Mouse (Mus musculus) heart, embryonic 14.5 days (tissue): ENCODE results near the gene Ppm1e. TPM values are rescaled to one million over a fixed set of nuclear protein-coding genes. Genes with fewer than 3 reads are reported as not detected.

ENCODE experiments used
- ATAC-seq: fragments of 200-750 bp; cut with Nextera tagmentation; 2 replicates; pipeline ENCODE4 v1.8.0; 2017; ENCODE audit warnings: low read depth, moderate TSS enrichment; ENCODE audit not compliant: insufficient number of reproducible peaks, insufficient read depth, low FRiP score
- H3K27ac ChIP-seq, 2 experiments: fragments of 200-500 bp in 1 of 2; fragments of 300-500 bp in 1 of 2; sonication (generic) in 1 of 2; replicated peaks in 1 of 2; 2 replicates each; pipeline ENCODE4 v1.5.1; 2012 to 2014; ENCODE audit warnings: low read depth in 2 of 2, low read length in 2 of 2, control low read depth in 1 of 2, mild to moderate bottlenecking in 1 of 2, mixed read lengths in 1 of 2; ENCODE audit not compliant: control insufficient read depth in 1 of 2, insufficient read depth in 1 of 2
- H3K27me3 ChIP-seq: fragments of 300-500 bp; sonication (generic); 2 replicates; pipeline ENCODE4 v1.6.1; 2014; ENCODE audit warnings: mild to moderate bottlenecking, low read length, control low read depth; ENCODE audit not compliant: control insufficient read depth, insufficient read depth
- H3K36me3 ChIP-seq: fragments of 300-500 bp; sonication (generic); 2 replicates; pipeline ENCODE4 v1.6.1; 2014; ENCODE audit warnings: mild to moderate bottlenecking, control low read depth, low read length, mixed read lengths; ENCODE audit not compliant: control insufficient read depth, insufficient read depth
- H3K4me1 ChIP-seq, 2 experiments: fragments of 200-500 bp in 1 of 2; fragments of 300-500 bp in 1 of 2; sonication (generic) in 1 of 2; 2 replicates each; pipeline ENCODE4 v1.6.1; 2012 to 2014; ENCODE audit warnings: low read length in 2 of 2, control low read depth in 1 of 2, mixed read lengths in 1 of 2; ENCODE audit not compliant: control insufficient read depth in 2 of 2, insufficient read depth in 2 of 2
- H3K4me2 ChIP-seq: fragments of 300-500 bp; sonication (generic); 2 replicates; pipeline ENCODE4 v1.6.1; 2014; ENCODE audit warnings: mild to moderate bottlenecking, low read length
- H3K4me3 ChIP-seq, 2 experiments: fragments of 200-500 bp in 1 of 2; fragments of 300-500 bp in 1 of 2; sonication (generic) in 1 of 2; 2 replicates each; pipeline ENCODE4 v1.5.1; 2012 to 2014; ENCODE audit warnings: low read length in 2 of 2, mild to moderate bottlenecking in 2 of 2, control low read depth in 1 of 2, low read depth in 1 of 2, moderate library complexity in 1 of 2; ENCODE audit not compliant: control insufficient read depth in 1 of 2, insufficient read depth in 1 of 2
- H3K9ac ChIP-seq: fragments of 300-500 bp; sonication (generic); 2 replicates; pipeline ENCODE4 v1.6.1; 2014; ENCODE audit warnings: mild to moderate bottlenecking, low read length
- H3K9me3 ChIP-seq: fragments of 300-500 bp; sonication (generic); 2 replicates; pipeline ENCODE4 v1.6.1; 2016; ENCODE audit warnings: low read length, control low read depth; ENCODE audit not compliant: control insufficient read depth
- WGBS: fragments of 180-500 bp; shearing (Covaris S2); extraction: QIAGEN DNeasy Blood & Tissue Kit; methylation state at CpG from one replicate; pipeline ENCODE4 v1.1.7; 2014; 5-methylcytosine and 5-hydroxymethylcytosine counted together
- polyA plus RNA-seq: library from polyadenylated mRNA; unstranded; fragments of >200 nt; fragmentation: Nextera tagmentation; extraction: Ambion mirVana; gene quantifications from 2 replicates; pipeline ENCODE4 v1.2.1, GENCODE M21; 2014

Gene Ppm1e
- 7.1 and 7.8 TPM in 2 replicates for polyA plus RNA-seq

DNA sequence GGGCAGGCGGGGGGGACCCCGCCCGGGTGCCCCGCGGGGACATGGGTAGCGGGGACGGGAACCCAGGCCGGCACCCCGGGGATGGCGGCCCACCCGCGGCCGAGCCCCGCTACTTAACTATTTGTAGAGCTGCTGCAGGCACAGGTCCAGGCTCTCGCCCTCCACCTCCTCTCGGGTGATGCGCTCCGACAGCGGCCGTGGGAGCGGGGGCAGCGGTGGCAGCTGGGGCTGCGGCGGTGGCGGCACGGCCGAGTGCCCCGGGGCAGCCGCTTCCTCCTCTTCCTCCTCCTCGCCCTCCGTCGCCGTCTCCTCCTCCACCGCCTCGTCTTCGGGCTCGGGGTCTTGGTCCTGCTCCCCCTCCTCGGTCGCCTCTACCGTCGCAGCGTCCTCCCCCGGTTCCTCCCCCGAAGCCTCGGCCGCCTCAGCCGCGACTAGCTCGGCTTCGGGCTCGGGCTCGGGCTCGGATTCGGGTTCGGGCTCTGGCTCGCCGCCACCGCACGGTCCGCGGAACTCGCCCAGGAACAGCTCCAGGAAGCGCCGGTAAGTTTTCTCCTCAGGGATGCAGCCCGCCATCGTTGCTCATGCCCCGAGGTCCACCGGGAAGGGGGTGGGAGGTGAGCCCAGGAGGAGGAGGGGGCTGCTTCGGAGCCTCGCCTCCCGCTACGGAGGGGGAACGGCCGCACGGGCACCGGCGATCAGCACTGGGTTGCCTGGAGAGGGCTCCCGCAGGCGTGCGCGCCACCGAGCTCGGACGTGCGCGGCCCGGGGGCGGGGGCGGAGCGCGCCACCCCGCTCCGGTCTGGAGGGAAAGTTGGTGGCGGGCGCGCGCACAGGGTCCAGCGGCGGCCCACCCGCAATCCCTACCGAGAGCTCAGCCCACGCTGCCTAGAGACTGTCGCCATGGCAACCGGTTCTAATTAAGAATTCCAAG, at the start of gene Ppm1e:
Gene Ppm1e, minus strand, starts transcription at position 693 of the 931 bp plus-strand sequence.
- 0 out of 2 replicates have a peak, but pooled peaks cover 4% of the 10 kb centered on the region for H3K9me3 ChIP-seq
- peak; percentile 87 for ATAC-seq
- H3K4me3 ChIP-seq, result peak within 1 kb of the TSS; percentile 57 to 85
- 0 out of 2 replicates have a peak, but pooled peaks cover 3% of the 10 kb centered on the region for H3K27me3 ChIP-seq
- 0% methylated on average over 70 of the region's 104 CpGs for WGBS
- H3K4me1 ChIP-seq, result 0 out of 4 replicates have a peak, but pooled peaks cover 0 to 2% of the 10 kb centered on the region in 2 experiments
- no peaks in the 10 kb centered on the region for H3K36me3 ChIP-seq
- H3K4me2 ChIP-seq, result peak within 1 kb of the TSS; percentile 91
- H3K27ac ChIP-seq, result peak within 1 kb of the TSS in 1 of 2 experiments; percentile 16; a peak in 1 of 4 replicates
- H3K9ac ChIP-seq, result peak within 1 kb of the TSS; percentile 81

DNA sequence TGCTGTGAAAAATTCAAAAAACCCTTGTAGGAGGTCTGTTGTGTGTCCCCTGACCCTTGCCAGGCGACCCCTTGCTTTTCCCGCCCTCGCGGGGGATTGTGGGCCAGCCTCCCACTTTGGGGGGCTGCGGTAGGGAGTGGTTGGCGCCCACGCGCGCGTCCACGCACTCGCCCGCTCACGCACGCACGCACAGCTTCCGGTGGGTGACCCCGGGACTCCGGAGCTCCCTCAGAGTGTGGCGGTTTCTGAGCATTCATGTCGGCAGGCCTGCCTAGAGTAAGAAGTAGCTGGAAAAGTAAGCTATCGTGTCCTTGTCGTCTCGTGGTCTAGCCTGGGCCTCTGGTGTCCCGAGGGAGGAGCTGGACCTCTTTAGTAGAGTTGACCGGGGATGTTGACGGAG, 46.1 kb upstream of the Ppm1e start, which contains the start of the genes Rad51c and Tex14:
Gene Rad51c, minus strand, starts transcription at position 79 of the 400 bp plus-strand sequence.
Gene Tex14, plus strand, starts transcription at position 190 of the 400 bp plus-strand sequence.
- Histone ChIP-seq H3K9me3 (no peaks in the 10 kb centered on the region), H3K27me3 (no peaks in the 10 kb centered on the region), H3K4me2 (peak within 1 kb of the TSS; percentile 68), H3K4me1 (peaks cover 4% of the 10 kb centered on the region in 2 experiments; a peak in 3 of 4 replicates), H3K27ac (peak within 1 kb of the TSS; percentile 93 to 94), H3K4me3 (peak within 1 kb of the TSS; percentile 69 to 86), H3K36me3 (peaks cover 8% of the 10 kb centered on the region; the same call in 1 of the 2 replicates), H3K9ac (peak within 1 kb of the TSS; percentile 88)
- ATAC-seq, result peak; percentile 15; the same call in 1 of the 2 replicates
- 67% methylated on average over 27 of the region's 27 CpGs for WGBS

DNA sequence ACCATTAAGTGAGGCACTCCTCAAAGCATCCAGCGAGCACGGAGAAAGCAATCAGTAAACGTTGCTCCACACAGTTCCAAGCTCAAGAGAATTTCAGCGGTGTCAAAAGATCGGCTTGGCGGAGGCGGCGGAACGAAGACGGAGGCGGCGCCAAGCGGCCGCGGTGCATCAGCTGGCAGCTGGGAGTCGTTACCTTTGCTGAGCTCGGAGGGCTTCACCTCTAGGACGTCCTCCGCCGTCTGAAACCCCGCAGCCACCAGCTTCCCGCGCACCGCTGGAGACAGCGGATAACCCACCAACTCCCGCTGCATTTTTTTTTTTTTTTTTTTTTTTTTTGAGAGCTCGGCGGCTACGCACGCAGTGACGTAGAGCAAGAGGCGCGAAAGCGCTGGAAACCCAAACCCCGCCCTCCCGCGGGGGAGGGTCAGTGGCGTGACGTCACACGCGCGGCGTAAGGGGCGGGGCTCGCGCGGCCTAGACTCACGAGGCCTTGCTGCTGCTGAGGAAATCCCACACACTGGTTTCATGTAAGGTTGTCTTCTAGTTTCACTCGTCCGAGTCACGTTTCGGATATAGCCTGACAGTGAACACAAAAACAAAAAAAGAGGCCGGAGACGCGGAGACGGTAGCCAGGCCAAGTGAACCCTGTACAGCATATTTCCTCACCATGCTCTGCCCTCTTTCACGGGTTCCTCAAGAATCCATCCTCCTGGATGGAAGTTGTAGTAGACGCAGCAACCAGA, 45.5 kb upstream of the Ppm1e start:
- peak; percentile 93 for ATAC-seq
- Histone ChIP-seq H3K36me3 (peaks cover 8% of the 10 kb centered on the region; the same call in 1 of the 2 replicates), H3K4me1 (peaks cover 4% of the 10 kb centered on the region in 2 experiments; a peak in 3 of 4 replicates), H3K27ac (peak overlapping the region; percentile 93 to 94), H3K4me3 (peak overlapping the region; percentile 69 to 86), H3K4me2 (peak overlapping the region; percentile 68), H3K9ac (peak overlapping the region; percentile 88), H3K27me3 (no peaks in the 10 kb centered on the region), H3K9me3 (no peaks in the 10 kb centered on the region)
- 1% methylated on average over 58 of the region's 58 CpGs for WGBS

DNA sequence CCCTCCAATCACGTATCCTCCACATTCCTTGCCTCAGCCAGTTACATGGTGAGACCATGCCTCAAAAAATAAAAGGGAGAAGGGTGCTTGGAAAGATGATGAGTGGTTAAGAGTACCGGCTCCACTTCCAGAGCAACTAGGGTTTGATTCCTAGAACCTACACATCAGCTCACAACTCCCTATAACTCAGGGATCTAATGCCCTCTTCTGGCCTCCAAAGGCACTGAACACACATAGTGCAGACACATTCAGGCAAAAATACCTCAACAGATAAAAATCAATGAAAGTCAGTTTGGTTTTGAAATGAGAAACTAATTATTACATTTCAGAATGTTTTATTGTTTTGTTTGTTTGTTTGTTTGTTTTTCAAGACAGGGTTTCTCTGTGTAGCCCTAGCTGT, 39.6 kb upstream of the Ppm1e start:
- no peak overlapping the region for H3K9ac ChIP-seq
- 64% methylated on average over 2 of the region's 2 CpGs for WGBS
- ATAC-seq, result no peak
- H3K4me2 ChIP-seq, result no peak overlapping the region
- no peak overlapping the region for H3K27ac ChIP-seq
- no peak overlapping the region for H3K4me3 ChIP-seq
- no peaks in the 10 kb centered on the region for H3K27me3 ChIP-seq
- H3K9me3 ChIP-seq, result no peaks in the 10 kb centered on the region
- H3K4me1 ChIP-seq, result no peaks in the 10 kb centered on the region
- peaks cover 8% of the 10 kb centered on the region; the same call in 1 of the 2 replicates for H3K36me3 ChIP-seq

DNA sequence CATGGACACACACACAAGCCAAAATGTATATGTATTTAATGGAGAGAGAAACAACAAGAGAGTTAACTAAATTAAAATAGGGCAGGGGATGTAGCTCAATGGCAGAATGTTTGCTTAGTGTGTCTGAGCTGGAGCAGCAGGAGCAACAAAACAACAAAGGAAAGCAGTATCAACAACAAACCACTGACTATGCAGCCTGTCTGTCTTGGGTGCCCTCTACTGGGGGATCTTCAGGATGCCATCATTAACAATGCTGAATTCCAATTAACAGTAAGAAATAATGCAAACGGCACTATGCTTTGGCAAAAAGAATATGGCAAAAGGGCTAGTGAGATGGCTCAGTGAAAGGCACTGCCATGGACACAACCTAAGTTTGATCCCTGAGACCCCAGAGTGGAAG, 35.0 kb upstream of the Ppm1e start:
- no peak overlapping the region for H3K4me3 ChIP-seq
- no peak overlapping the region for H3K4me2 ChIP-seq
- no peak for ATAC-seq
- H3K27me3 ChIP-seq, result no peaks in the 10 kb centered on the region
- H3K9ac ChIP-seq, result no peak overlapping the region
- no peaks in the 10 kb centered on the region for H3K9me3 ChIP-seq
- 0 out of 2 replicates have a peak, but pooled peaks cover 4% of the 10 kb centered on the region for H3K36me3 ChIP-seq
- H3K27ac ChIP-seq, result no peak overlapping the region
- no peaks in the 10 kb centered on the region for H3K4me1 ChIP-seq
- WGBS, result 24% methylated on average over 1 of the region's 1 CpGs

DNA sequence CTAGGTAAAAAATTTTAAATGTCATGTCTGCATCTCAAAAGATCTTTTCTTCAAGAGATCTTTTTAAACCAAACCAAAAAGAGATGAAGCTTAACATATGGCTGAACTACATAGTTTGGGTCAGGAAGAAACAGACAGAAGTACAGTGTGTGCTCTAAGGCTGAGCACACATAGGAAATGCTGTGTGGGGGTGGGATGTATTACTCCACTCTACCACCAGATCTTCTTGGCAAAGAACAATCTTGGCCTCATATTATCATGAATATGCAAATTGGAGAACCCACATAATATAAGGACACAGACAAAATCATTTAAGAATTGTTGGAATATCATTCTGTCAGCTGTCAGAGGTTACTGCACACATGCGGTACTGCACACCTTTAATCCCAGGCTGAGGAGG, 26.9 kb upstream of the Ppm1e start:
- no peaks in the 10 kb centered on the region for H3K4me1 ChIP-seq
- H3K9ac ChIP-seq, result no peak overlapping the region
- H3K36me3 ChIP-seq, result peaks cover 9% of the 10 kb centered on the region; the same call in 1 of the 2 replicates
- 95% methylated on average over 1 of the region's 1 CpGs for WGBS
- H3K4me3 ChIP-seq, result no peak overlapping the region
- no peak overlapping the region for H3K4me2 ChIP-seq
- H3K9me3 ChIP-seq, result no peaks in the 10 kb centered on the region
- no peaks in the 10 kb centered on the region for H3K27me3 ChIP-seq
- no peak overlapping the region for H3K27ac ChIP-seq
- no peak for ATAC-seq

DNA sequence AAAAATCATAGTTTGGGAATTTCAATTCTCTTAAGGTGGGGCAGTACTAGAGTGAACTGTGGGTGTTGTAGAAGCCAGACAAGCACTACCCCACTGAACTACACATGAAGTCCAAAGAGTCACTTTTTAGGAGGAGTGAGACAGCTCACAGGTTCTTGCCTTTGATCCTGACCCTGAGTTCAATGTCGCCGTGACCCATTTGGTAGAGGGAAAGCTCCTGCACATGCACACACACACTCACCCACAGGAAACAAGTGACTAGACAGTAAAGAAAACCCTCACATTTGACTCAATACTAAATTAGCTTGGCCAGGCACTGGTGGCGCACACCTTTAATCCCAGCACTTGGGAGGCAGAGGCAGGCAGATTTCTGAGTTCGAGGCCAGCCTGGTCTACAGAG, 25.7 kb upstream of the Ppm1e start:
- H3K27me3 ChIP-seq, result no peaks in the 10 kb centered on the region
- H3K9me3 ChIP-seq, result no peaks in the 10 kb centered on the region
- 95% methylated on average over 4 of the region's 4 CpGs for WGBS
- no peak overlapping the region for H3K9ac ChIP-seq
- no peak overlapping the region for H3K4me2 ChIP-seq
- no peak overlapping the region for H3K27ac ChIP-seq
- no peak for ATAC-seq
- peaks cover 11% of the 10 kb centered on the region; the same call in 1 of the 2 replicates for H3K36me3 ChIP-seq
- H3K4me3 ChIP-seq, result no peak overlapping the region
- no peaks in the 10 kb centered on the region for H3K4me1 ChIP-seq
